Mouse (Mus musculus) liver, postnatal 0 days (tissue): ENCODE data around the gene Ak3. TPM values are rescaled to one million over a fixed set of nuclear protein-coding genes. Genes with fewer than 3 reads are reported as not detected.
A peak's percentile ranks its signal among the peaks of the same experiment; 100 is the strongest.

ENCODE experiments used
- ATAC-seq: fragments of 200-750 bp; cut with Nextera tagmentation; 2 replicates; pipeline ENCODE4 v1.8.0; 2017; ENCODE audit warnings: mild to moderate bottlenecking, moderate library complexity
- DNase-seq: peaks from one replicate; pipeline ENCODE4 v3.0.0-alpha.2; 2016
- H3K27ac ChIP-seq: fragments of 300-500 bp; sonication (generic); 2 replicates; pipeline ENCODE4 v1.5.1; 2014; ENCODE audit warnings: antibody characterized with exemption, moderate library complexity, mild to moderate bottlenecking, low read depth
- H3K27me3 ChIP-seq: fragments of 300-500 bp; sonication (generic); 2 replicates; pipeline ENCODE4 v1.6.1; 2014; ENCODE audit warnings: low read length, control low read depth, mixed read lengths; ENCODE audit not compliant: insufficient read depth
- H3K36me3 ChIP-seq: fragments of 300-500 bp; sonication (generic); replicated peaks from 2 replicates; pipeline ENCODE4 v1.6.1; 2014; ENCODE audit warnings: mild to moderate bottlenecking, control low read depth, low read length, moderate library complexity, mixed read lengths; ENCODE audit not compliant: insufficient read depth
- H3K4me1 ChIP-seq: fragments of 300-500 bp; sonication (generic); 2 replicates; pipeline ENCODE4 v1.6.1; 2014; ENCODE audit warnings: antibody characterized with exemption, mild to moderate bottlenecking, control low read depth; ENCODE audit not compliant: insufficient read depth
- H3K4me2 ChIP-seq: fragments of 300-500 bp; sonication (generic); 2 replicates; pipeline ENCODE4 v1.6.1; 2014; ENCODE audit warnings: low read depth, mild to moderate bottlenecking, low read length, moderate library complexity, mixed read lengths
- H3K4me3 ChIP-seq: fragments of 300-500 bp; sonication (generic); 2 replicates; pipeline ENCODE4 v1.5.1; 2014; ENCODE audit warnings: low read depth, low read length
- H3K9ac ChIP-seq: fragments of 300-500 bp; sonication (generic); replicated peaks from 2 replicates; pipeline ENCODE4 v1.6.1; 2014; ENCODE audit warnings: mild to moderate bottlenecking, moderate library complexity
- H3K9me3 ChIP-seq: fragments of 300-500 bp; sonication (generic); 2 replicates; pipeline ENCODE4 v1.6.1; 2016; ENCODE audit warnings: mild to moderate bottlenecking, control low read depth, low read length, mixed read lengths
- CTCF ChIP-seq: sonication (generic); IDR thresholded peaks from 2 replicates; pipeline ENCODE4 v1.5.1; 2016; ENCODE audit warnings: antibody characterized with exemption, low read depth
- EP300 ChIP-seq: IDR thresholded peaks from 2 replicates; pipeline ENCODE4 v1.6.1; 2016; ENCODE audit warnings: antibody characterized with exemption, low read depth, mild to moderate bottlenecking
- WGBS: fragments of 180-500 bp; shearing (Covaris S2); extraction: QIAGEN DNeasy Blood & Tissue Kit; methylation state at CpG from one replicate; pipeline ENCODE4 v1.1.7; 2014; ENCODE audit not compliant: insufficient replicate concordance; 5-methylcytosine and 5-hydroxymethylcytosine counted together
- polyA plus RNA-seq: library from polyadenylated mRNA; unstranded; fragments of >200 nt; fragmentation: Nextera tagmentation; extraction: Ambion mirVana; gene quantifications from 2 replicates; pipeline ENCODE4 v1.2.1, GENCODE M21; 2015

The Ak3 gene
- polyA plus RNA-seq, 1 experiment from 2014 or later: 48.1 TPM

- DNase-seq (no peak), ATAC-seq (no peak)
- no peak overlapping the region for H3K4me3 ChIP-seq
- no peaks in the 10 kb centered on the region for H3K9me3 ChIP-seq
- no peak for TF ChIP-seq EP300
- no peak for TF ChIP-seq CTCF
- no peaks in the 10 kb centered on the region for H3K27me3 ChIP-seq
- H3K4me1 ChIP-seq: peaks cover 10% of the 10 kb centered on the region
- H3K27ac ChIP-seq: no peak overlapping the region
- H3K36me3 ChIP-seq: peaks cover 34% of the 10 kb centered on the region
- H3K4me2 ChIP-seq: no peak overlapping the region
- WGBS: 89% methylated on average over 7 of the region's 7 CpGs
- no peak overlapping the region for H3K9ac ChIP-seq
Measured at GRCm38 (mm10) chr19:28994870-28995269, 52.9 kb downstream of the Ak3 start.

- Histone ChIP-seq H3K9ac (peak overlapping the region; percentile 96), H3K27ac (peak overlapping the region; percentile 98; the same call in 1 of the 2 replicates), H3K27me3 (no peaks in the 10 kb centered on the region), H3K36me3 (peaks cover 20% of the 10 kb centered on the region), H3K4me3 (peak overlapping the region; percentile 99), H3K4me1 (peaks cover 14% of the 10 kb centered on the region), H3K9me3 (no peaks in the 10 kb centered on the region), H3K4me2 (peak overlapping the region; percentile 88)
- TF ChIP-seq EP300 (no peak), CTCF (no peak)
- DNase-seq (no peak), ATAC-seq (no peak)
- 53% methylated on average over 5 of the region's 5 CpGs for WGBS
Measured at GRCm38 (mm10) chr19:28991391-28991790, 56.4 kb downstream of the Ak3 start.

GRCm38 (mm10) chr19:28990590-28991221 is 57.1 kb downstream of the Ak3 start:
- ATAC-seq (peak; percentile 58), DNase-seq (no peak)
- peaks cover 14% of the 10 kb centered on the region for H3K36me3 ChIP-seq
- TF ChIP-seq EP300 (no peak), CTCF (no peak)
- no peaks in the 10 kb centered on the region for H3K9me3 ChIP-seq
- H3K9ac ChIP-seq: peak overlapping the region; percentile 96
- WGBS: under 1% methylated on average over 38 of the region's 41 CpGs
- H3K4me3 ChIP-seq: peak overlapping the region; percentile 99
- H3K4me1 ChIP-seq: peaks cover 14% of the 10 kb centered on the region
- H3K27ac ChIP-seq: peak overlapping the region; percentile 98
- H3K4me2 ChIP-seq: peak overlapping the region; percentile 88
- H3K27me3 ChIP-seq: no peaks in the 10 kb centered on the region

GRCm38 (mm10) chr19:28990194-28990589 is 57.6 kb downstream of the Ak3 start, which contains the start of gene Cdc37l1:
Cdc37l1 (plus strand) TSS chr19:28990352.
- no peaks in the 10 kb centered on the region for H3K9me3 ChIP-seq
- peak; percentile 99 for DNase-seq
- peak within 1 kb of the TSS; percentile 98 for H3K27ac ChIP-seq
- TF ChIP-seq CTCF: no peak
- TF ChIP-seq EP300: peak; percentile 59; the same call in 1 of the 2 replicates
- H3K36me3 ChIP-seq: peaks cover 9% of the 10 kb centered on the region
- peak within 1 kb of the TSS; percentile 99 for H3K4me3 ChIP-seq
- WGBS: under 1% methylated on average over 36 of the region's 37 CpGs
- H3K4me2 ChIP-seq: peak within 1 kb of the TSS; percentile 88
- H3K9ac ChIP-seq: peak within 1 kb of the TSS; percentile 96
- no peaks in the 10 kb centered on the region for H3K27me3 ChIP-seq
- peaks cover 14% of the 10 kb centered on the region for H3K4me1 ChIP-seq
- ATAC-seq: peak; percentile 98

GRCm38 (mm10) chr19:28989515-28989914 is 58.2 kb downstream of the Ak3 start:
- H3K4me2 ChIP-seq: peak overlapping the region; percentile 88
- TF ChIP-seq EP300 (no peak), CTCF (no peak)
- peak overlapping the region; percentile 99 for H3K4me3 ChIP-seq
- no peaks in the 10 kb centered on the region for H3K9me3 ChIP-seq
- H3K27me3 ChIP-seq: no peaks in the 10 kb centered on the region
- H3K27ac ChIP-seq: peak overlapping the region; percentile 98
- ATAC-seq: no peak
- no peak for DNase-seq
- H3K9ac ChIP-seq: peak overlapping the region; percentile 96
- H3K36me3 ChIP-seq: peaks cover 3% of the 10 kb centered on the region
- peaks cover 14% of the 10 kb centered on the region for H3K4me1 ChIP-seq
- 45% methylated on average over 8 of the region's 8 CpGs for WGBS

- TF ChIP-seq CTCF (no peak), EP300 (no peak)
- H3K9me3 ChIP-seq: no peaks in the 10 kb centered on the region
- H3K36me3 ChIP-seq: no peaks in the 10 kb centered on the region
- DNase-seq: no peak
- ATAC-seq: peak; percentile 58; the same call in 1 of the 2 replicates
- no peak overlapping the region for H3K4me3 ChIP-seq
- 48% methylated on average over 7 of the region's 7 CpGs for WGBS
- H3K27ac ChIP-seq: no peak overlapping the region
- no peaks in the 10 kb centered on the region for H3K27me3 ChIP-seq
- no peak overlapping the region for H3K9ac ChIP-seq
- H3K4me1 ChIP-seq: no peaks in the 10 kb centered on the region
- H3K4me2 ChIP-seq: no peak overlapping the region
Measured at GRCm38 (mm10) chr19:28982617-28983016, 65.1 kb downstream of the Ak3 start.
